Mouse (Mus musculus) left cerebral cortex, postnatal 25 days (tissue): ENCODE results near the gene Zfp74. TPM values are rescaled to one million over a fixed set of nuclear protein-coding genes. Genes with fewer than 3 reads are reported as not detected.

Experiments used
- DNase-seq, 2 experiments: peaks; one replicate each; pipeline ENCODE4 v3.0.0; 2022; ENCODE audit warnings: low spot score in 2 of 2, mixed read lengths in 1 of 2
- intact Hi-C: fragments of 180-260 bp; cut with DNase I; formaldehyde crosslinking; loops from one replicate; pipeline ENCODE4 v1.15.1; 2025
- total RNA-seq, 2 experiments: library from RNA; stranded (reverse); gene quantifications; 2 replicates each; pipeline ENCODE4 v1.2.3; 2021

Zfp74 gene
- total RNA-seq, 2 experiments from 2014 or later = 16.7 to 17.9 TPM

GRCm38 (mm10) chr7:29954731-29955130, 842 bp upstream of the Zfp74 start:
- intact Hi-C loops = loop anchor here (1.0 kb wide), 1 partner anchor 48 kb away; the partner anchor contains the start of gene Zfp27
- peak in 1 of 2 experiments; percentile 15 for DNase-seq

GRCm38 (mm10) chr7:29953086-29953485, 803 bp downstream of the Zfp74 start:
- intact Hi-C loops = no loop called here
- no peak for DNase-seq

- intact Hi-C loops = no loop called here
- DNase-seq = peak in 1 of 2 experiments; percentile 54
Measured at GRCm38 (mm10) chr7:29944201-29944600, 9.7 kb downstream of the Zfp74 start.

GRCm38 (mm10) chr7:29943720-29944119, 10.2 kb downstream of the Zfp74 start:
- intact Hi-C loops = no loop called here
- no peak for DNase-seq

GRCm38 (mm10) chr7:29942740-29943139, 11.1 kb downstream of the Zfp74 start:
- no peak for DNase-seq
- intact Hi-C loops = no loop called here

GRCm38 (mm10) chr7:29941027-29941426, 12.9 kb downstream of the Zfp74 start:
- DNase-seq = no peak
- intact Hi-C loops = no loop called here

- no peak for DNase-seq
- intact Hi-C loops = no loop called here
Measured at GRCm38 (mm10) chr7:29938856-29939255, 15.0 kb downstream of the Zfp74 start.

- intact Hi-C loops = no loop called here
- no peak for DNase-seq
Measured at GRCm38 (mm10) chr7:29922780-29923179, 31.1 kb downstream of the Zfp74 start.

GRCm38 (mm10) chr7:29921439-29922093, 32.3 kb downstream of the Zfp74 start:
- DNase-seq = peak in 1 of 2 experiments; percentile 56
- intact Hi-C loops = no loop called here

GRCm38 (mm10) chr7:29918062-29918453, 35.8 kb downstream of the Zfp74 start:
- DNase-seq = no peak
- intact Hi-C loops = no loop called here

GRCm38 (mm10) chr7:29917371-29918061, 36.4 kb downstream of the Zfp74 start:
- intact Hi-C loops = no loop called here
- DNase-seq = no peak

- no peak for DNase-seq
- intact Hi-C loops = no loop called here
Measured at GRCm38 (mm10) chr7:29912172-29912571, 41.7 kb downstream of the Zfp74 start.

GRCm38 (mm10) chr7:29910252-29910651, 43.6 kb downstream of the Zfp74 start:
- intact Hi-C loops = no loop called here
- no peak for DNase-seq

GRCm38 (mm10) chr7:29908130-29908950, 45.5 kb downstream of the Zfp74 start, which contains the start of gene Zfp383:
Zfp383 (plus strand) TSS chr7:29908223.
- intact Hi-C loops = loop anchor here (5.0 kb wide), 3 partner anchors 51 to 141 kb away; partner anchors contain the start of genes Zfp420, Zfp790 and Zfp84
- DNase-seq = peak; percentile 87

GRCm38 (mm10) chr7:29907206-29907605, 46.7 kb downstream of the Zfp74 start:
- DNase-seq = no peak
- intact Hi-C loops = loop anchor here (5.0 kb wide), 3 partner anchors 50 to 140 kb away; partner anchors contain the start of genes Zfp420, Zfp790 and Zfp84

- DNase-seq = no peak
- intact Hi-C loops = loop anchor here (1.0 to 5.0 kb wide), 4 partner anchors 48 to 139 kb away; partner anchors contain the start of genes Zfp420, Zfp74, Zfp790 and Zfp84
Measured at GRCm38 (mm10) chr7:29906682-29907058, 47.2 kb downstream of the Zfp74 start.

GRCm38 (mm10) chr7:29905966-29906681, 47.8 kb downstream of the Zfp74 start, which contains the start of gene Zfp27:
Zfp27 (minus strand) TSS chr7:29906572.
- peak; percentile 66 to 89 for DNase-seq
- intact Hi-C loops = loop anchor here (1.0 to 5.0 kb wide), 4 partner anchors 48 to 139 kb away; partner anchors contain the start of genes Zfp420, Zfp74, Zfp790 and Zfp84

- no peak for DNase-seq
Measured at GRCm38 (mm10) chr7:29904101-29904500, 49.8 kb downstream of the Zfp74 start.

GRCm38 (mm10) chr7:29898351-29898750, 55.5 kb downstream of the Zfp74 start:
- intact Hi-C loops = no loop called here
- no peak for DNase-seq

More at GRCm38 (mm10) chr7:29904101-29904500, 49.8 kb downstream of the Zfp74 start:
- intact Hi-C loops = no loop called here
